Mouse (Mus musculus): ENCODE measurements around the gene Cdhr3. TPM values are rescaled to one million over a fixed set of nuclear protein-coding genes. Genes with fewer than 3 reads are reported as not detected.

The Cdhr3 gene
- polyA plus RNA-seq, 1 experiment from 2014 or later, result 2.6 TPM

DNA sequence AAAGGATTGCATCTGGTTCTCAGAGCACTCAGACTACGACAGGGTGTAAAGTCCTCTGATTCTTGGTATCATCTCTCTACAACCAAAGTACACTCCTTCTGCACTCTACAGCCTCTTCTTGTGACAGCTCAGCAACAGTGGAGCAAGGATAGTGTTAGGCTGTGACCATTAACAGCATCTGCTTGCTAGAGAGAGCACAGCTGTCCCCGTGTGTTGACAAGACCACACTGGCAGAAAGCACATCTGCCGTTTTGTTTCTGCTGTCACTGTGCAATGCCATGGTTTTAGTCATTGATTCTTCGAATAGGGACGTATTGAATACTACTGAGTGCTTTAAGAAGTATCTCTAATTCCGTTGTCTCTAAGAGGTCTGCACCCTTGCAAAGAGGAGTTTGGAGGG is 36.6 kb downstream of the Cdhr3 start:
- Histone ChIP-seq H3K4me2 (replicated peaks) (no peak overlapping the region), H3K4me1 (peaks cover 17% of the 10 kb centered on the region), H3K9me3 (replicated peaks) (no peaks in the 10 kb centered on the region), H3K36me3 (no peaks in the 10 kb centered on the region), H3K4me3 (replicated peaks) (no peak overlapping the region), H3K27me3 (no peaks in the 10 kb centered on the region), H3K9ac (no peak overlapping the region), H3K27ac (replicated peaks) (no peak overlapping the region)
- WGBS, result 67% methylated on average over 6 of the region's 6 CpGs
- no peak for ATAC-seq (ENCODE audit: insufficient number of reproducible peaks, low FRiP score, low TSS enrichment, low read depth)

DNA sequence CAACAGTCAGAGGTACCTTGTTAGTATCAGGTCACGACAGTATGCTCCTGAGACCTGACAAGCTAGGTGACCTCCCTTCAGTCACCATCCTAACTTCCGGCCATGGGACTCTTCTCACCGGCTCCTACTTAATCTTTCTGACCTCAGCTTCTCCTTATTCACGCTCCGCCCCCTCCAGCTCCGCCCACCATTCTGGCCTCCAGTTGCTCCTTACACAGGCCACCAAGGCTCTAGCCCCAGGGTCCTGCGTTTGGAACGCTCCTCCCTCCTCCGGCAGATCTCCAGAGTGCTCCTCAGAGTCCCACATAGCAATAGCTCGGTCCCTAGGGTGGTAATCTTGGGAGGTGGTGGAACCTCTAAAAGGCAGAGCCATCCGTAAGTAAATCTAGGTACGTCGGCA is 38.9 kb downstream of the Cdhr3 start:
- Histone ChIP-seq H3K27me3 (no peaks in the 10 kb centered on the region), H3K4me1 (peaks cover 17% of the 10 kb centered on the region), H3K9me3 (replicated peaks) (no peaks in the 10 kb centered on the region), H3K4me3 (replicated peaks) (no peak overlapping the region), H3K36me3 (no peaks in the 10 kb centered on the region), H3K9ac (no peak overlapping the region), H3K27ac (replicated peaks) (no peak overlapping the region), H3K4me2 (replicated peaks) (no peak overlapping the region)
- no peak for ATAC-seq (ENCODE audit: insufficient number of reproducible peaks, low FRiP score, low TSS enrichment, low read depth)
- WGBS, result 72% methylated on average over 13 of the region's 13 CpGs

DNA sequence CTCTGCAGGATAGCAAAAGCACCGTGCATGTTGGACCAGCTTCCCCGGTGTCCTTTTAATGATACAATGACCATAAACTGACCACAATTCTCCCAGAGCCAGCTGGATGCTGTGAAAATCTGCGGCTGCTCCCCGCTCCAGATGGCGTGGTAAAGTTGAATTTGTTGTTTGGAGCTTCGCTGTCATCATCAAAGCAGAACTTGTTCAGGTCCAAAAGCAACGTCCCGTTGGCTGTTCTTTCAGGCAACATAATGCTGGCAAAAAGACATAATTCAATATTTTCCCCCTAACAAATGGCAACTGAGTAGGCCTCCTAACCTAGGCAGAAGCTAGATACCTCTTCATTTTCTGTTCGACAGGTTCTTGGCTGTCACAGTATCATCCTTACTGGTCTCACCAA is 39.4 kb downstream of the Cdhr3 start:
- H3K27ac ChIP-seq (replicated peaks), result no peak overlapping the region
- H3K4me2 ChIP-seq (replicated peaks), result no peak overlapping the region
- no peak overlapping the region for H3K4me3 ChIP-seq (replicated peaks)
- no peaks in the 10 kb centered on the region for H3K9me3 ChIP-seq (replicated peaks)
- peaks cover 17% of the 10 kb centered on the region for H3K4me1 ChIP-seq
- ATAC-seq (ENCODE audit: insufficient number of reproducible peaks, low FRiP score, low TSS enrichment, low read depth), result no peak
- H3K9ac ChIP-seq, result no peak overlapping the region
- H3K36me3 ChIP-seq, result no peaks in the 10 kb centered on the region
- H3K27me3 ChIP-seq, result no peaks in the 10 kb centered on the region
- 83% methylated on average over 9 of the region's 9 CpGs for WGBS

DNA sequence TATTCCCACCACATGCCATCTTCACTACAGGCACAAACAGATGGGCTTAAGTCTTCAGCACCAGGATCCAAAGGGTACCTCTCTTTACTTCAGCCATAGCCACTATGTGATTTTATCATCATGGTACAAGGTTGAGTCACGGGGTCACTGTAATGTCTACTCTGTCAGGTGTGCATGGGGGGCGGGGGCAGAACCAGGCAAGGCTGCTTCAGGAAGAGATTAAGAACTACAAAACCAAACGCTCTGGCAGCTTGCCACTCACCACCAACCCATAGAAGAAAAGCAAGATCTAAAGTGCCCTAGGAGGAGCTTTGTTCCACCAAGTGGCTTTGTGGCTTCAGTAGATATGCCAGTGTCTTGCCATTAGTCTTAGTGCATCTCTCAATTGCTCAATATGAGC is 44.3 kb downstream of the Cdhr3 start:
- Histone ChIP-seq H3K9me3 (replicated peaks) (no peaks in the 10 kb centered on the region), H3K9ac (no peak overlapping the region), H3K4me1 (peaks cover 16% of the 10 kb centered on the region), H3K36me3 (no peaks in the 10 kb centered on the region), H3K4me2 (replicated peaks) (no peak overlapping the region), H3K4me3 (replicated peaks) (no peak overlapping the region), H3K27ac (replicated peaks) (no peak overlapping the region), H3K27me3 (no peaks in the 10 kb centered on the region)
- 78% methylated on average over 3 of the region's 3 CpGs for WGBS
- ATAC-seq (ENCODE audit: insufficient number of reproducible peaks, low FRiP score, low TSS enrichment, low read depth), result no peak

DNA sequence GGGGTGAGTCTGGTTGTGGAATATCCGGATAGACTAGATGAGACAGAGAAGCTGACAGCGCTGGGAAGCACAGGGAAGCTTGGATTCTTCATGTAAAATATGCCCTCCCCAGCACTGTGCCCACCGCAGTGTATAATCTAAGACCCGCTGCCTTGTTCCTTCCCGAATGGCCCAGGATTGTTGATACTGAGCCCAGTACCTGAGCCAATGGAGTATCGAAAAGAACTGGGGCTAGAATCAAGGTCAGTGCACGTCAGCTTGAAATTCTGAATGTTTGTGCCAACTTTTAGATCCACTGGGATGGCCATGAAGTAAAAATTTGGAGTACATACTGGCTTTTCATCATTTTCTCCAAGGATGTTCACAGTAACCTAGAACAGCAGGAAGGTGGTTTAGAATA is 46.2 kb downstream of the Cdhr3 start:
- Histone ChIP-seq H3K27me3 (no peaks in the 10 kb centered on the region), H3K4me3 (replicated peaks) (no peak overlapping the region), H3K36me3 (no peaks in the 10 kb centered on the region), H3K27ac (replicated peaks) (no peak overlapping the region), H3K4me1 (peaks cover 16% of the 10 kb centered on the region), H3K9ac (no peak overlapping the region), H3K4me2 (replicated peaks) (no peak overlapping the region), H3K9me3 (replicated peaks) (no peaks in the 10 kb centered on the region)
- ATAC-seq (ENCODE audit: insufficient number of reproducible peaks, low FRiP score, low TSS enrichment, low read depth), result no peak
- WGBS, result 77% methylated on average over 7 of the region's 7 CpGs

DNA sequence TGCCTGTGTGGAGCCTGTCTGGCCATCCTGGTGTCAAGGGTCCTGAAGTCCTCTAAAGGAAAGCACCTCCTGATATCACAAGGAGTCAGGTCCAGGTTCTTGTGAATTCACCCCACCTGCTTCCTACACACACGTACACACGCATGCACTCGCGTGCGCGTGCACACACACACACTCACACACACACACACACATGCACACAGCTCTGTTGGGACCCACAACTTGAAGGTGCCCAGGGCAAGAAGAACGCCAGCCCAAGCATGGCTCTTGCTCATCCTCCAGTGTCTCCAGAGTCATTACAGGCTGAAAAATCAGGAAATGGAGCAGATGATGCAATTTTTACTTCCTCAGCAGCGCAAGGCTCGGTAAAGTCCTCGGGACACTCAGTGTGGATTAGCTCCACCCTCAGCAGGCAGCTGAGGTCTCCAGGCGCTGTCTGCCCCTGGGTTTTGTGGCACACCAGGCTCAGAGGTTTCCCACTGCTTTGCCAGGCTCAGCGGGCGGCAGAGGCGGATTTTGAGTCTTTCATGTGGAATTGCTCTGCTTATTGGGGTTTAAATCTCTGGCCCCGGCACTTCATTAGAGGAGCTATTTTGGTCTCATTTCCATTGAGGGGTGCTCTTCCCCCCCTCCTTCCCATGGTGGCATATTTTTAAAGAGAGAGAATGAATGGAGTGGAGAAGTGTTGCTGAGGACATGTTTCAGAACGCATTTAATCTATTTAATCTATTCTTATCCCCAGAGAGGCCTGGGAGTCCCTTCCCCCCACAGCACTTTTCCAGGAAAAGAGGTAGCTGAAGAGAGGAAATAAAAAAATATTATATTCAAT is 46.9 kb downstream of the Cdhr3 start:
- no peak overlapping the region for H3K4me3 ChIP-seq (replicated peaks)
- no peak for ATAC-seq (ENCODE audit: insufficient number of reproducible peaks, low FRiP score, low TSS enrichment, low read depth)
- H3K4me2 ChIP-seq (replicated peaks), result peak overlapping the region; percentile 32
- H3K27ac ChIP-seq (replicated peaks), result no peak overlapping the region
- WGBS, result 38% methylated on average over 16 of the region's 16 CpGs
- no peaks in the 10 kb centered on the region for H3K9me3 ChIP-seq (replicated peaks)
- H3K36me3 ChIP-seq, result no peaks in the 10 kb centered on the region
- no peak overlapping the region for H3K9ac ChIP-seq
- peaks cover 16% of the 10 kb centered on the region for H3K4me1 ChIP-seq
- no peaks in the 10 kb centered on the region for H3K27me3 ChIP-seq

DNA sequence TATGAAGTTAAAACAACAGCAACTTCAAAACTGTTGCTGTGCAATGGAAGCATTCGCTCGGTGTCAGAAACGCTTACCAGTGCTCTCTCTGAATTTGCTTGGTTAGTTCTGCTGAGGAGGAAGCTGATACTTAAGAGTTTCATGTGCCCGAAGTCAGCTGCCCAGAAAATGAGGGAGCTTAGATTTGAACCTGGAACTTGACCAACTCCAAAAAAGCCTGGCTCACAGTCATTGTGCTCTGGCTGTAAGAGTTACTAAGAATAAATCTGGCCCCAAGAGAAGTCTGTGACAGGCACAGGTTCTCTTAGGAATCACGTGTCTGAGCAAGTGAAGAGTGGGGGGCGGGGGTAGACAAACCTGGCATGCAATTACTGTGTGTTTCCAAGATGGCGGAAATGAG is 51.2 kb downstream of the Cdhr3 start:
- Histone ChIP-seq H3K4me1 (peaks cover 12% of the 10 kb centered on the region), H3K4me3 (replicated peaks) (no peak overlapping the region), H3K36me3 (no peaks in the 10 kb centered on the region), H3K4me2 (replicated peaks) (no peak overlapping the region), H3K9ac (no peak overlapping the region), H3K9me3 (replicated peaks) (no peaks in the 10 kb centered on the region), H3K27ac (replicated peaks) (no peak overlapping the region), H3K27me3 (no peaks in the 10 kb centered on the region)
- no peak for ATAC-seq (ENCODE audit: insufficient number of reproducible peaks, low FRiP score, low TSS enrichment, low read depth)
- 84% methylated on average over 7 of the region's 7 CpGs for WGBS

DNA sequence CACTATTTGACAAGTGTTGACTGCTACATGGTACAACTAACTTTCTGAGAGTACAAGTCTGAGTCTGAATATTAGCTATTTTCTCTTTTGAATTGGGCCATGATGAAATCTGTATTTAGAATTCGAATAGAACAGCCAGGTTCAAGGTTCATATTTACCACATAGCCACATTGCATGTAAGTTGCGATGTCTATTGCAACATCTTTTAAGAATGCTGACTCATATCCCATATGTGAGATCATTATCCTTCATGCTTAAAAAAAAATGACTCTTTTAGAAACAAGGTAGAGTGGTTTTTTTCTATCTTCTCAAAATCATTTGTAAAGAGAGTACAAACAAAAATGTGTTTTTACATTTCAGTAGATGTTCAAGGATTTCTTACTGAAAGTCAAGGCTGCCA is 51.9 kb downstream of the Cdhr3 start:
- Histone ChIP-seq H3K36me3 (no peaks in the 10 kb centered on the region), H3K27me3 (no peaks in the 10 kb centered on the region), H3K27ac (replicated peaks) (no peak overlapping the region), H3K9ac (no peak overlapping the region), H3K4me1 (peaks cover 12% of the 10 kb centered on the region), H3K4me3 (replicated peaks) (no peak overlapping the region), H3K9me3 (replicated peaks) (no peaks in the 10 kb centered on the region), H3K4me2 (replicated peaks) (no peak overlapping the region)
- 68% methylated on average over 2 of the region's 2 CpGs for WGBS
- ATAC-seq (ENCODE audit: insufficient number of reproducible peaks, low FRiP score, low TSS enrichment, low read depth), result no peak

DNA sequence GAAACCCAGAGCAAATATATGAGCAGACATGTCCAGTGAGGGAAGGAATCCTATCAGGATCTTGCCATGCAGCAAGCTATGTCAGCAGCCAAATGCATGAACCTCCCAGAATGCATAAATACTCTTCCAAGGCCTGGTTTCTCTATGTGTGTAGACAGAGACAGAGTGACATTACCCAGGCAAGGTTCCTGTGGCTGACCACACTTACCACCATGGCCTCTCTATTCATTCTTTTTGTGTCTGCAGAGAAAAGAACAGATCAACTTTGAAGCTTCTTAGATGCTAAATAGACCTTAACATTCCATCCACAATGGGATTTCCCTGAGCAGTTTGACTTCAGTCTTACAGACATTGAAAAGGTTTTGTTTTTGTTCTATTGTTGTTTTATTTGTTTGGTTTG is 54.0 kb downstream of the Cdhr3 start:
- ATAC-seq (ENCODE audit: insufficient number of reproducible peaks, low FRiP score, low TSS enrichment, low read depth), result no peak
- no peak overlapping the region for H3K4me2 ChIP-seq (replicated peaks)
- no peak overlapping the region for H3K4me3 ChIP-seq (replicated peaks)
- H3K27ac ChIP-seq (replicated peaks), result no peak overlapping the region
- no peak overlapping the region for H3K9ac ChIP-seq
- peaks cover 21% of the 10 kb centered on the region for H3K4me1 ChIP-seq
- no peaks in the 10 kb centered on the region for H3K36me3 ChIP-seq
- no peaks in the 10 kb centered on the region for H3K9me3 ChIP-seq (replicated peaks)
- H3K27me3 ChIP-seq, result no peaks in the 10 kb centered on the region

DNA sequence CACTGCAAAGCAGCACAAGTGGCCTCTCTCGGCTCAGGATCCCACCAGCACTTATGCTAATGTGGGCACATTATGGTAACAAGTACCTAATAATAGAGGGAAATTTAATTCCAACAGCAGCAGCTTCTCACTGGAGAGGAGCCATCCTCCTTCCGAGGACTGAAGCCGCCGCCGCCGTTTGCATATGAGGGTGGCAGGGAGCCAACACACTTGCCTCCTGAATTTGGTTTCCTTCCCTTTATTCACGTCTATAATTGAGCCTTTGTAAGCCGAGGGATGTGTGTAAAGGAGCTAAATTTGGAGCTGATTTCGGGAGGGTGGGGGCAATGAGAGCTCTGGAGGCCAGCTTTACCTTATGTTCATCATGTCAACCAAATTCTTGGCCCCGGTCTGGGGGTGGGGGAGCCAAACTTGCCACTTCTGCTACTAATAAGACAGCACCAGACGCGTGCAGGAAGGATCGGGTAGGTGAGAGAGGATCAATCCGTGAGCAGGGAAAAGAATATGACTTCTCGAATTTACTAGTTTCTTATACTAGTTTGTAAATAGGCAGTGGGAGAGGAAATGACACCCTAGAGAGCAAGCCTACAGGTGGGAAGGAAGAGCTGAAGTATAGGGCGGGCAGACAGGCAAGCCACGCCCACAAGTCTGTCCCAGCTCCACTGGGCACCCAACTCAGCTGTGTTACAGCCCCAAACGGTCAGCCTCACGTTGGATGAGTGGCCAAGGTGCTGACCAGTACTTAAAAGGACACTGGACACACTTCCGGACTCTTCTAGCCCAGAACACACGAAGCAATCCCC is 56.8 kb downstream of the Cdhr3 start:
- Histone ChIP-seq H3K4me1 (peaks cover 24% of the 10 kb centered on the region), H3K9ac (no peak overlapping the region), H3K27ac (replicated peaks) (peak overlapping the region; percentile 28; the same call in 1 of the 2 replicates), H3K4me3 (replicated peaks) (no peak overlapping the region), H3K9me3 (replicated peaks) (no peaks in the 10 kb centered on the region), H3K36me3 (no peaks in the 10 kb centered on the region), H3K27me3 (no peaks in the 10 kb centered on the region), H3K4me2 (replicated peaks) (peak overlapping the region; percentile 34)
- ATAC-seq (ENCODE audit: insufficient number of reproducible peaks, low FRiP score, low TSS enrichment, low read depth), result peak; percentile 57; the same call in 1 of the 2 replicates
- 14% methylated on average over 21 of the region's 21 CpGs for WGBS

DNA sequence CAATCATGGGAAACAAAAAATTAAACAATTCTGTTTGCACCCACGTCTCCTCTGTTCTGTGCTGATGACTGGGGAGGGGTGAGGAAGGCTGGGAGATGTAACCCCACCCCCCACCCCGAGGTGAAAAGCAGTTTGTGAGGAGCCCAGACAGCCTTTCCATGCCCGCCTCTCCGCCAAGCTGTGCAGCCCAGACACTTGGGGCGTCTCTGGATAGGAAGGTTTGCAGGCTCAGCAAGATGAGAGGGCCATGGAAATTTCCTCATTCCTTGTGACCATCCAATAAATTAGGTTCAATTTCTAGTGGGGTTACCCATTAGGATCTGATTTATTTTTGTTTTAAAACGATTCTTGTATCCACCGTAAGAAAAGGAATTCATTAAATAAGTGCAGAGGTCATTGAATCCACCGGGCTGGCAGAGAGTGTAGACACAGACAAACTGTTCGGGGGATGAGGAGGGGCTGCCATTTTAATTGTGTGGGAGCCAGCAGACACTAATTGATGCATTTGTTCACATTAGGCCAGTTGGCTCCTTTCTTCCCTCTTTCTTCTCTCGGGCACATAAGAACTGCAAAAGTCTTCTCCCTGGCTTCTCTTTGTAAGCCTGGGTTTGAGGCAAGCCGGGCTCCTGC is 57.5 kb downstream of the Cdhr3 start:
- no peak overlapping the region for H3K9ac ChIP-seq
- no peak for ATAC-seq (ENCODE audit: insufficient number of reproducible peaks, low FRiP score, low TSS enrichment, low read depth)
- peak overlapping the region; percentile 28; the same call in 1 of the 2 replicates for H3K27ac ChIP-seq (replicated peaks)
- peaks cover 31% of the 10 kb centered on the region for H3K4me1 ChIP-seq
- WGBS, result 27% methylated on average over 11 of the region's 11 CpGs
- H3K27me3 ChIP-seq, result no peaks in the 10 kb centered on the region
- no peak overlapping the region for H3K4me3 ChIP-seq (replicated peaks)
- H3K9me3 ChIP-seq (replicated peaks), result no peaks in the 10 kb centered on the region
- no peaks in the 10 kb centered on the region for H3K36me3 ChIP-seq
- peak overlapping the region; percentile 34 for H3K4me2 ChIP-seq (replicated peaks)
